Mouse (Mus musculus) thymus, adult 2 months (tissue): ENCODE measurements around the gene Pld6. TPM values are rescaled to one million over a fixed set of nuclear protein-coding genes. Genes with fewer than 3 reads are reported as not detected.

Experiments
- DNase-seq: peaks from one replicate; pipeline ENCODE4 v3.0.0; 2021
- H3K27ac ChIP-seq: fragments of 200-500 bp; 2 replicates; pipeline ENCODE4 v1.5.1; 2012; ENCODE audit warnings: low read length, control low read depth; ENCODE audit not compliant: control insufficient read depth, insufficient read depth
- H3K27me3 ChIP-seq: fragments of 200-500 bp; 2 replicates; pipeline ENCODE4 v1.6.1; 2012; ENCODE audit warnings: mild to moderate bottlenecking, low read length, moderate library complexity, mixed read lengths; ENCODE audit not compliant: control insufficient read depth, insufficient read depth
- H3K36me3 ChIP-seq: fragments of 200-500 bp; 2 replicates; pipeline ENCODE4 v1.6.1; 2012; ENCODE audit warnings: mild to moderate bottlenecking, low read length, moderate library complexity; ENCODE audit not compliant: control insufficient read depth, insufficient read depth
- H3K4me1 ChIP-seq: fragments of 200-500 bp; replicated peaks from 2 replicates; pipeline ENCODE4 v1.6.1; 2012; ENCODE audit warnings: low read length; ENCODE audit not compliant: control insufficient read depth, insufficient read depth
- H3K4me3 ChIP-seq: fragments of 200-500 bp; 2 replicates; pipeline ENCODE4 v1.5.1; 2012; ENCODE audit warnings: mild to moderate bottlenecking, low read length, control low read depth, moderate library complexity; ENCODE audit not compliant: control insufficient read depth, insufficient read depth
- CTCF ChIP-seq: fragments of 200-500 bp; IDR thresholded peaks from 2 replicates; pipeline ENCODE4 v1.5.1; 2012; ENCODE audit warnings: mild to moderate bottlenecking, control low read depth, low read length, moderate library complexity, borderline replicate concordance; ENCODE audit not compliant: control insufficient read depth, poor library complexity, insufficient read depth; ENCODE audit errors: extremely low read depth
- POLR2A ChIP-seq: fragments of 200-500 bp; IDR thresholded peaks from 2 replicates; pipeline ENCODE4 v1.6.1; 2012; ENCODE audit warnings: mild to moderate bottlenecking, low read length, control low read depth, moderate library complexity; ENCODE audit not compliant: control insufficient read depth, poor library complexity, insufficient read depth; ENCODE audit errors: extremely low read depth
- WGBS: fragments of 180-500 bp; shearing (Covaris S2); methylation state at CpG from one replicate; pipeline ENCODE4 v1.1.7; 2018; 5-methylcytosine and 5-hydroxymethylcytosine counted together
- polyA plus RNA-seq: library from polyadenylated mRNA; depleted of rRNA; stranded (reverse); fragments of >200 nt; gene quantifications from 2 replicates; pipeline ENCODE4 v1.2.3, GENCODE M21; 2012

Pld6 gene
- polyA plus RNA-seq, 1 experiment: 2.0 TPM

DNA sequence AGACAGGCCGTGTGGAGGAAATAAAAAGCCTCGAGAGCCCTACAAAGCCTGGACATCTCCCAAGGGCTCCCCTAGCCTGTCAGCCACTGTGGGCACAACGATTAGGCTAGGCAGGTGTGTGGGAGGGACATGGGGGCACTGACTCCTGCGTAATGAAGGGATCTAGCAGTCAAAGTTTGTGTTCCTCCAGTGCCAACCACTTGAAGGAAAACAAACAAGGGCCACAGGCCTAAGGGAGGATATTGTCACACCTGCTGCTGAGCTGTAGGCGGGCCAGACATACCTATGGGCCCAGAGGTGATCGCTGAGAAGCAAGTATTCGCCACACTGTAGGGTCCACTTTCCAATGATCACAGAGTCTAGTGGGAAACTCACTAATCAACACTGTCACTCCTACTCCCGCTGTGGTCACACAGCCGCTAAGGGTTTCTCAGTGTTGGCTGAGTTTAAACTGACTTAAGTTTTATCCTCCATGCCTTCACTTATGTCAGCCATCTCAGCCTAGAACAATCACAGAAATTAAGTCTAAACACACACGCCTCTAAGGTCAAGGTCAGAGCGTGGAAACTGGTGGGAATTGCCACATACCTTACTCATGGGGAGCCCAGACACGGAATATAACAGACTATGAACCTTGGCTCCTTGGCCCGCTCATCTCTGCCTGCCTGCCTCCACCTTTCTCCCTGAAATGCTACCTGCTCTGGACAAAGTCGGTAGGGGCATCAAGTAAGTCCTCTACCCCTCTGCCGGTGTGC lies 824 bp downstream of the Pld6 start:
- DNase-seq: no peak
- H3K4me1 ChIP-seq: peaks cover 9% of the 10 kb centered on the region
- H3K36me3 ChIP-seq: no peaks in the 10 kb centered on the region
- no peak for TF ChIP-seq POLR2A
- TF ChIP-seq CTCF: no peak
- no peaks in the 10 kb centered on the region for H3K27me3 ChIP-seq
- WGBS: 62% methylated on average over 15 of the region's 15 CpGs
- no peak overlapping the region for H3K27ac ChIP-seq
- H3K4me3 ChIP-seq: peak overlapping the region; percentile 39; the same call in 1 of the 2 replicates

DNA sequence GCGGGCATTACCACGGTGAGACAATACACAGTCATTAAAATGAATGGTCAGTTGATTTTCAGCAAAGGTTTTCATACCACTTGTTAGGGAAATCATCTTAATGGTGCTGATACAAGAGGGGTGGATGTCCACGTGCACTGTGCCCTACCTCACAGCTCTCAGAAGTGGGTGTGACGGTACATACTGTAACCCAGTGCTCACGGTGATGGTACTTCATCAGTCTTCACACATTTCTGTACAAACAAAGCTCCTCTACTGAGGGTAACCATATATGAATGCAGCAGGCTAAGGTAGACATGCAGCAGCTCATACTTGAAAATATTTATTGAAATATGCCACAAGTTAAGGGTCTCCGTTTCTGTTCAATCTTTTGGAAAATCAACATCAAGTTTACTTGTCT lies 3.9 kb downstream of the Pld6 start:
- peaks cover 9% of the 10 kb centered on the region for H3K4me1 ChIP-seq
- H3K36me3 ChIP-seq: no peaks in the 10 kb centered on the region
- H3K4me3 ChIP-seq: no peak overlapping the region
- DNase-seq: no peak
- TF ChIP-seq POLR2A: no peak
- TF ChIP-seq CTCF: no peak
- no peak overlapping the region for H3K27ac ChIP-seq
- H3K27me3 ChIP-seq: no peaks in the 10 kb centered on the region
- WGBS: 96% methylated on average over 6 of the region's 6 CpGs

DNA sequence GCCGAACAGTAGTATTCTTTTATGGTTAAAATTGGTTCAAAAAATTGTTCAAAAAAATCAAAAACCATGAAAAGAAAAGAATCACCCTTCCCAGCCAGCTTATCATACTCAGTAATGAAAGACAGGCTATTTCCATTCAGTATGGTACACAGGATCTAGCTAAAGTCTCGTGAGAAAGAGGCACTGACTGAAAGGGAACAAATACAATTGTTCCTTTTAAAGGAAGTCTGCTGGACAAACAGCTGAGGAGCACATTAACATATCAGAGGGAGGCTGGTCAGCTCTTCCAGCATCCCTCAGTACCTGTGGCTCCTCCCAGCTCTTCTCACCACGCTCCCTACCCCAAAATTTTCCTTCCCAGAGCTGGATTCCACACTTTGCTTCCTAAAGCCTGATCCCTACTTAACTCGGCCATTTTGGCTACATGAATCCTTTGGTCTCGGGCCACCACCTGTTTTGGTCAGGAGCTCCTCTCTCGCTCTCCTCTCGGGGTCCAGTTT lies 5.3 kb downstream of the Pld6 start:
- Histone ChIP-seq H3K27me3 (no peaks in the 10 kb centered on the region), H3K36me3 (0 out of 2 replicates have a peak, but pooled peaks cover 2% of the 10 kb centered on the region), H3K27ac (no peak overlapping the region), H3K4me1 (peaks cover 4% of the 10 kb centered on the region), H3K4me3 (no peak overlapping the region)
- TF ChIP-seq CTCF (no peak), POLR2A (no peak)
- 93% methylated on average over 7 of the region's 7 CpGs for WGBS
- no peak for DNase-seq

DNA sequence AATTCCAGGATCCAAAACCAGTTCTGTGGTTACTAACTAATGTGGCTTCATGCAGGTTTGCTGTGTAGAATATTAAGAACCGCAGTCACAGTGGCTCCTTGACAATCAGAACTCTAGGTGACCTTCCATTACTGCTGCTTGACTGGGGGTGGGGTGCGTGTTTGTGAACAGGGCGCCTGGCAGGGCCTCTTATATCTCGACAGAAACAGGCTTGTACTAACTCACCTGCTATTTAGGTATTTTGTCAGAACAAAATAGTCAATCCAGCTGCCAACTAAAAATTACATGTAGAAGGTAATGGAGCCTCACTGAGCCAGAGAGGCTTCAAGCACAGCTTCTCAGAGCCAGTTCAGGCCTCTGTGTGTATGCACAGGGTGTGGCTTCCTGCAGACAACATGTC lies 7.2 kb downstream of the Pld6 start:
- Histone ChIP-seq H3K27me3 (no peaks in the 10 kb centered on the region), H3K27ac (no peak overlapping the region), H3K36me3 (peaks cover 12% of the 10 kb centered on the region), H3K4me1 (no peaks in the 10 kb centered on the region), H3K4me3 (no peak overlapping the region)
- DNase-seq: no peak
- WGBS: 92% methylated on average over 4 of the region's 4 CpGs
- no peak for TF ChIP-seq CTCF
- no peak for TF ChIP-seq POLR2A

DNA sequence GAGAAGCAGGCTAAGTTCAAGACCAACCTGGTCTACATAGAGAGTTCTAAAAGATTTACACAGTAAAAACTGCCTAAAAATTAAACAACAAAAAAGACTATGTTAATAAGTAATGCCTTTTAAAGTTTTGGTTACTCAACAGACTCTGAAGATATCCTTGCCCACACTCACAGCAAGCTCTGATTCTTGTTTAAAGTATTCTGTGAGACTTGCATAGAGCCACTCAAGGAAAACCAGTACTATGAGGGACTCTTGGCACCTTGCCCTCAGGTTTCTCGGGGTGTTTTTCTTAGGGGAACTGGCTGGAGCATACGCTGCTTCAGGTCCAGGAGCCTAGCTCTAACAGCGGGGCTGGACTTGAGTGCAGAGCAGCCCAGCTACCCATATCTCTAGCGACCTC lies 8.0 kb downstream of the Pld6 start:
- TF ChIP-seq POLR2A (no peak), CTCF (no peak)
- H3K4me1 ChIP-seq: no peaks in the 10 kb centered on the region
- DNase-seq: no peak
- H3K27me3 ChIP-seq: no peaks in the 10 kb centered on the region
- H3K36me3 ChIP-seq: peaks cover 18% of the 10 kb centered on the region
- H3K4me3 ChIP-seq: no peak overlapping the region
- no peak overlapping the region for H3K27ac ChIP-seq
- 89% methylated on average over 4 of the region's 4 CpGs for WGBS

DNA sequence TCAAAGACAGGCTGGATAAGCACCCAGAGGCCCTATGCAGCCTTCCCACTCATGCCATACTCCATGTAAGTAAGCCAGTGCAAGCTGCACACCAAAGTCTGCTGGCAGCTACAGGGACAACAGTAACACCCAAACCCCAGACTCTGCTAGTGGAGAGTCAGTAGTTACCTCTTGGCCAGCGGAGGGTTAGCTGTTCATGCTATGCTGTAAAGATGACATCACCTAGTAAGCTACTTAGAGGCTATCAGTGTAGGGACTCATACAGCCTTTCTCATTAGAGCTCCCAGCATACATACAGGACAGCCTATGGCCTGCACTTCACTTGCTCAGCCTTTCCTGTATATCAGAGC lies 8.6 kb downstream of the Pld6 start:
- Histone ChIP-seq H3K36me3 (peaks cover 23% of the 10 kb centered on the region), H3K27ac (no peak overlapping the region), H3K4me1 (no peaks in the 10 kb centered on the region), H3K27me3 (no peaks in the 10 kb centered on the region), H3K4me3 (no peak overlapping the region)
- WGBS: 93% methylated on average over 1 of the region's 1 CpGs
- no peak; the same call in 1 of the 2 replicates for TF ChIP-seq CTCF
- TF ChIP-seq POLR2A: no peak
- no peak for DNase-seq

DNA sequence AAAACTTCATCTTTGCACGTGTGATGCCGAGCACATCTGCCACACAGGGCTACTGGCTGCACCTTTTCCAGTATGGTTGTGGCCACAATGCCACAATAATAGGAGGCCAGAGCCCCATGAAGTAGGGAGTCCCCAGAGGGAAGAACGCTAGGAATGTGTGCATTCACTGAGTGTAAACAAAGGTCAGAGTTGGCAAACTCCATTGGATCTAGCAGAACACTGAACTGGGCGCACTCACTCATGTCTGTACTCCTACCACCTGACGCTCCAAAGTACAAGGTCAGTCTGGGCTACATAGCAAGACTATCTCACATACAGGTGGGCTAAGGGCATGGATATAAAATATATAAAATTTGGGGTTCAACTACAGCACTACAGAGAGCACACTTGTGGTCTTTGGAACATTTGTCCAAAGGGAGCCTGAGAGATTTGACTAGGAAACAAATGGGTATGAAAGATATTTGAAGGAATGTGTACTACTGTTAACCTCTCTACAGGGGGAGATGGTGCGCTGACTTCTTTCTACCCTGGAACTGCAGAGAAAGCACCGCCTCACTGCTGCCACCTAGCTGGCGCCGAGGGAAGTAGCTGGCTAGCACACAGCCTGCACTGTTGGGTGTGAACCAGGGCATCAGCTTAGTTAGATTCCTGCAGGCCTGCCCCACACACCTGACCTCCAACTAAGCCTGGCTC lies 9.1 kb downstream of the Pld6 start:
- H3K4me1 ChIP-seq: no peaks in the 10 kb centered on the region
- 64% methylated on average over 9 of the region's 9 CpGs for WGBS
- peaks cover 27% of the 10 kb centered on the region for H3K36me3 ChIP-seq
- H3K4me3 ChIP-seq: no peak overlapping the region
- H3K27ac ChIP-seq: no peak overlapping the region
- TF ChIP-seq CTCF: peak; percentile 97
- TF ChIP-seq POLR2A: no peak
- H3K27me3 ChIP-seq: no peaks in the 10 kb centered on the region
- DNase-seq: peak; percentile 84
